Mouse (Mus musculus): ENCODE results near the gene Tnip1.
"Not testable (repeated sequence)": the region's sequence is repeated elsewhere in the genome, so short reads cannot be mapped to it uniquely, and the experiment has no call there.

The Tnip1 gene

GRCm38 (mm10) chr11:54972049-54972723, 9.5 kb upstream of the Tnip1 start:
- no peak for DNase-seq

GRCm38 (mm10) chr11:54971365-54972048, 8.8 kb upstream of the Tnip1 start:
- no peak for DNase-seq

GRCm38 (mm10) chr11:54965234-54965633, 2.5 kb upstream of the Tnip1 start:
- DNase-seq = no peak

- no peak for DNase-seq
Measured at GRCm38 (mm10) chr11:54961921-54962320, 796 bp downstream of the Tnip1 start.

GRCm38 (mm10) chr11:54961164-54961850, 1.4 kb downstream of the Tnip1 start:
- no peak for DNase-seq

- no peak for DNase-seq
Measured at GRCm38 (mm10) chr11:54960251-54960650, 2.5 kb downstream of the Tnip1 start.

- DNase-seq = no peak
Measured at GRCm38 (mm10) chr11:54958571-54959073, 4.1 kb downstream of the Tnip1 start.

- not testable (repeated sequence) for DNase-seq
Measured at GRCm38 (mm10) chr11:54957708-54958107, 5.0 kb downstream of the Tnip1 start.

- no peak for DNase-seq
Measured at GRCm38 (mm10) chr11:54956912-54957311, 5.8 kb downstream of the Tnip1 start.

GRCm38 (mm10) chr11:54955735-54956480, 6.8 kb downstream of the Tnip1 start:
- peak; percentile 99 for DNase-seq

- not testable (repeated sequence) for DNase-seq
Measured at GRCm38 (mm10) chr11:54955400-54955734, 7.3 kb downstream of the Tnip1 start.

- DNase-seq = no peak
Measured at GRCm38 (mm10) chr11:54954716-54955115, 8.0 kb downstream of the Tnip1 start.

- DNase-seq = no peak
Measured at GRCm38 (mm10) chr11:54953993-54954446, 8.7 kb downstream of the Tnip1 start.

GRCm38 (mm10) chr11:54952651-54953050, 10.1 kb downstream of the Tnip1 start:
- DNase-seq = no peak

GRCm38 (mm10) chr11:54950684-54951083, 12.0 kb downstream of the Tnip1 start:
- DNase-seq = no peak

GRCm38 (mm10) chr11:54949717-54950116, 13.0 kb downstream of the Tnip1 start:
- no peak for DNase-seq

- no peak for DNase-seq
Measured at GRCm38 (mm10) chr11:54944702-54945101, 18.0 kb downstream of the Tnip1 start.

- DNase-seq = no peak
Measured at GRCm38 (mm10) chr11:54940056-54940455, 22.7 kb downstream of the Tnip1 start.

GRCm38 (mm10) chr11:54939501-54939900, 23.2 kb downstream of the Tnip1 start:
- no peak for DNase-seq

GRCm38 (mm10) chr11:54936771-54937140, 26.0 kb downstream of the Tnip1 start:
- no peak for DNase-seq

GRCm38 (mm10) chr11:54936035-54936770, 26.5 kb downstream of the Tnip1 start:
- DNase-seq = peak; percentile 17

GRCm38 (mm10) chr11:54934198-54934597, 28.5 kb downstream of the Tnip1 start:
- DNase-seq = no peak
